Mouse (Mus musculus) spleen, adult 2 months (tissue): Measurements from ENCODE around the gene Ucn.

Experiments
- CTCF ChIP-seq: fragments of 200-500 bp; IDR thresholded peaks from 2 replicates; pipeline ENCODE4 v1.5.1; 2011; ENCODE audit warnings: mild to moderate bottlenecking, inconsistent platforms; ENCODE audit not compliant: insufficient read depth, insufficient read length, insufficient replicate concordance; ENCODE audit errors: extremely low read depth
- POLR2A ChIP-seq: fragments of 200-500 bp; IDR thresholded peaks from 2 replicates; pipeline ENCODE4 v1.6.1; 2011; ENCODE audit warnings: low read depth, low read length, inconsistent platforms

DNA sequence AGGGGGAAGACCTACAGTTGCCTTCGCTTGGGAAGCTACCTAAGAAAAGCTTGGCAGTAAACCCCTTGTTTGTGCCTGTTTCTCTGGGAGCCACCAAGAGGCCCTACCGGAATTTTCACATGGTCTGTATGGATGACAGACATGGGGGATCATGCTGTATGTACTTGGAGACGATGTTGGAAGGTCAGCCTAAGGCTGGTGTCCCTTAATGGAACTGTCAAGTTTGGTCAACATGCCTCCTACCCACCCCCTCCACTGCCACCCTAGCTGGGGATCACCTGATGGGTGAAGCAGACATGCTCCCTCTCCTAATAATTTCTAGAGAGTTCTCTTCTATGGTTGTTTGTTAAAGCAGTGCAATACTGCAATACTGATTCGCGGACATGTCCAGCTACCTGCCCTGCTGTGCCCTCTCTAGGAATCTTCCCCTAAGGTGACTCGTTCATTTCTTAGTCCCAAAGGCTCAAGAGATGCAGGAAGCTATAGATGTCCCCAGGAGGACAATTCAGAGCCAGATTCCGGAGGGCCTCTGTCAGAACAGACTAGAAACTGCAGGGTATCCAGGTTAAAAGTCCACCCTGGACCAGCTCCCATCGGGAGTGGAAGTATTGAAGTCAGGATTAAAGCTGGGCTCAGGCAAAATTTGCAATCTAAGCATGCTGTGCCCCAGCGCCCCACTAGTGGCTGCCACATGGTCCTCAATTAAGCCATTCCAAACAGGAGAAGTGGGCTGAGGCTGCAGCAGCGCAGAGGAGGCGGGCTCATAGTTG lies 42.7 kb downstream of the Ucn start:
- TF ChIP-seq CTCF (no peak), POLR2A (no peak)
